Mouse (Mus musculus): ENCODE results near the gene Aldh16a1. TPM values are rescaled to one million over a fixed set of nuclear protein-coding genes. Genes with fewer than 3 reads are reported as not detected.

Aldh16a1 gene
- polyA plus RNA-seq, 1 experiment from 2014 or later: 31.4 TPM

GRCm38 (mm10) chr7:45125144-45125600, 29.2 kb downstream of the Aldh16a1 start:
- peaks cover 81% of the 10 kb centered on the region for H3K4me1 ChIP-seq (replicated peaks)
- H3K27me3 ChIP-seq: no peaks in the 10 kb centered on the region
- H3K9ac ChIP-seq: no peak overlapping the region
- peaks cover 61% of the 10 kb centered on the region for H3K36me3 ChIP-seq (replicated peaks)
- H3K9me3 ChIP-seq (replicated peaks): no peaks in the 10 kb centered on the region
- WGBS (ENCODE audit: insufficient replicate concordance): 19% methylated on average over 7 of the region's 7 CpGs
- H3K27ac ChIP-seq (replicated peaks): peak overlapping the region; percentile 87
- no peak for ATAC-seq (ENCODE audit: insufficient read depth)
- peak overlapping the region; percentile 88 for H3K4me2 ChIP-seq
- 0 out of 2 replicates have a peak overlapping the region, but pooled peaks have one; percentile 83 for H3K4me3 ChIP-seq (replicated peaks)

DNA sequence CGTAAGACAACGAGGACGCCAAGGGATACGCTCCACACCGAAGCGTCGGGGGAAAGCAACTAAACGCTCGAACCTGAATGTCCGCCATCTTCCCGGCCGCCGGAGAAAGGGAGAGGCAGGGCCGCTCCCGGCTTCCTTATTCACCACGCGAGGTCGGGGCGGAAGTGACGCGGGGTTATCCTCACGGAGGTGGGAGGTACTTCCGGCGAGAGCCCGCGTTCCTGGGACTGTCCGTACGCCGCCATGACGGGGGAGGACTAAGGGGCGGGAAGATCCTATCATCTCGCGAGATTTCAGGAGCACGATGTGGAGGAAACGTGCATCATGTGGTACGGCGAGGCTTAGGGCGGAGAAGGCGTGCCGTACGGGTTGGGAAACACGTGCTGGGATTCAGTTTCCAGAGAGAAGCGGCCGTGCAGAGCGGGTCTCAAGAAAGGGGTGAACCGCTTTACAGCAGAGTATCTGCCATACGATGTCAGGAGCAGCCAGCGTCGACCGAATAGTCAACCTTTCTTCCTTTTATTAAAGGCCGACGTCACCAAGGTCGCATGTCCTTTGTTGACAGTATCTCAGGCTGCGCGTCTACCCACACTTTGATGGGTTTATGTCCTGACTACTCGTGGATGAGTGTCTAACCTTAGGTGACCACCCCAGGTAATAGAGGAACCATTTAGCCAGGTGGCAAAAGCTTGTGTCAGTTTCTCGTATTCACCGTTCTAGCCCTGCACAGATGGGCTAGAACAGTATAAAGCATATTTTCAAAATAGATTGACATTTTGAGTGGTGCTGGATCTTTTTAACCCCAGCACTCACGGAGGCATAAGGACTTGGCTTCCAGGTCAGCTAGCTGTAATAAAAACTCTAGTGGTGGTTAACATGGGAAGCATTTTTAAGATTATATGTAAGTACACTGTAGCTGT, 29.9 kb downstream of the Aldh16a1 start, which contains the start of gene Rps11:
Gene Rps11 (minus strand): TSS at position 216 of the 920 bp plus-strand sequence.
- peaks cover 67% of the 10 kb centered on the region for H3K36me3 ChIP-seq (replicated peaks)
- peak within 1 kb of the TSS; percentile 87 for H3K27ac ChIP-seq (replicated peaks)
- H3K4me1 ChIP-seq (replicated peaks): peaks cover 81% of the 10 kb centered on the region
- H3K9me3 ChIP-seq (replicated peaks): no peaks in the 10 kb centered on the region
- peak within 1 kb of the TSS; percentile 88 for H3K4me2 ChIP-seq
- WGBS (ENCODE audit: insufficient replicate concordance): under 1% methylated on average over 59 of the region's 59 CpGs
- H3K9ac ChIP-seq: peak within 1 kb of the TSS; percentile 87
- ATAC-seq (ENCODE audit: insufficient read depth): peak; percentile 77
- H3K27me3 ChIP-seq: no peaks in the 10 kb centered on the region
- H3K4me3 ChIP-seq (replicated peaks): peak within 1 kb of the TSS; percentile 83

GRCm38 (mm10) chr7:45123186-45123570, 31.2 kb downstream of the Aldh16a1 start:
- H3K4me1 ChIP-seq (replicated peaks): peaks cover 84% of the 10 kb centered on the region
- H3K27ac ChIP-seq (replicated peaks): peak overlapping the region; percentile 82
- peak overlapping the region; percentile 88 for H3K4me2 ChIP-seq
- H3K27me3 ChIP-seq: no peaks in the 10 kb centered on the region
- WGBS (ENCODE audit: insufficient replicate concordance): 9% methylated on average over 12 of the region's 12 CpGs
- ATAC-seq (ENCODE audit: insufficient read depth): no peak
- H3K36me3 ChIP-seq (replicated peaks): peaks cover 74% of the 10 kb centered on the region
- H3K9me3 ChIP-seq (replicated peaks): no peaks in the 10 kb centered on the region
- H3K4me3 ChIP-seq (replicated peaks): peak overlapping the region; percentile 83
- peak overlapping the region; percentile 87 for H3K9ac ChIP-seq

- H3K27ac ChIP-seq (replicated peaks): peak overlapping the region; percentile 82
- H3K9me3 ChIP-seq (replicated peaks): no peaks in the 10 kb centered on the region
- peak overlapping the region; percentile 88 for H3K4me2 ChIP-seq
- peaks cover 84% of the 10 kb centered on the region for H3K4me1 ChIP-seq (replicated peaks)
- H3K36me3 ChIP-seq (replicated peaks): peaks cover 74% of the 10 kb centered on the region
- no peaks in the 10 kb centered on the region for H3K27me3 ChIP-seq
- peak overlapping the region; percentile 87 for H3K9ac ChIP-seq
- 64% methylated on average over 15 of the region's 15 CpGs for WGBS (ENCODE audit: insufficient replicate concordance)
- H3K4me3 ChIP-seq (replicated peaks): peak overlapping the region; percentile 83
- ATAC-seq (ENCODE audit: insufficient read depth): no peak
Observed at GRCm38 (mm10) chr7:45122561-45123185, 31.7 kb downstream of the Aldh16a1 start.

DNA sequence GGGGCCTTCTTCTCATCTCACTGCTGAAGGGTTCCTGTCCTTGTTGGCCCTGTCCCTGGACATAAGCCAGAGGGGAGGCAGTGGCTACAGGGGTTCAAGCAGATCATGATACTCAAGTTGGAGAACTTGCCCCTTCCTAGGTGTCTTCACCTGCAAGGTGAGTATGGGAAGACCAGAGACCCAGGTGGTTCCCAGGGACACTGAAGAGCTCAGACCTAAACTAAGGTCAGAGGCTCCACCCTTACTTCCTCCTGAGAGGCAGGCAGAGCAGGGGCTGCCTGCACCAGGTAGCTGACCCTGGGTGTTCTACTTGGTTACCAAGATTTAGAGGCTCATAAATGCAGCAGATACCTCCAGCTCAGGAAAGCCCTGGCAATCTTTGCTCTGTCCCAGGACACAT, 32.4 kb downstream of the Aldh16a1 start:
- no peak for ATAC-seq (ENCODE audit: insufficient read depth)
- Histone ChIP-seq H3K27ac (replicated peaks) (peak overlapping the region; percentile 53; the same call in 1 of the 2 replicates), H3K9ac (no peak overlapping the region), H3K36me3 (replicated peaks) (peaks cover 68% of the 10 kb centered on the region), H3K4me3 (replicated peaks) (no peak overlapping the region), H3K4me2 (peak overlapping the region; percentile 88), H3K27me3 (no peaks in the 10 kb centered on the region), H3K9me3 (replicated peaks) (no peaks in the 10 kb centered on the region), H3K4me1 (replicated peaks) (peaks cover 80% of the 10 kb centered on the region)

DNA sequence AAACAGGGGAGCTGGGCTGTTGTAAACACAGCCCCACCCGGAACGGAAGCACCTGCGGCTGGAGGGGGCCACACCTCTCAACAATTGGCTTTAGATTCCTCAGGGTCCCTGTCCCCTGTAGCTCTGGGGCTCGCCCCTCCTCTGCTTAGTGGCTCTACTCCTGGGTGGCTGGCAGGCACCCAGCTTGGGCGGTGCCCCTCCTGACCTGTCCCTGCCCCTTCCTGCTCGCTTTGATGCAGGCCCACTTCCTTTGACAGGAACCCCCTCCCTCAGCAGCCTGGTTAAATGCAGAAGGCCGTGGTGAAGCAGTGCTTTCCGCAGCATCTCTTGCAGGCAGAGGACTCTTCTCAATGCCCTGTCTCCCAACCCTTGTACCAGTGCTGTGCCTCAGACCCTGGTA, 33.0 kb downstream of the Aldh16a1 start:
- Histone ChIP-seq H3K4me2 (peak overlapping the region; percentile 88), H3K9me3 (replicated peaks) (no peaks in the 10 kb centered on the region), H3K27ac (replicated peaks) (peak overlapping the region; percentile 53; the same call in 1 of the 2 replicates), H3K4me1 (replicated peaks) (peaks cover 74% of the 10 kb centered on the region), H3K9ac (no peak overlapping the region), H3K4me3 (replicated peaks) (no peak overlapping the region), H3K36me3 (replicated peaks) (peaks cover 62% of the 10 kb centered on the region), H3K27me3 (no peaks in the 10 kb centered on the region)
- ATAC-seq (ENCODE audit: insufficient read depth): no peak
- WGBS (ENCODE audit: insufficient replicate concordance): 27% methylated on average over 8 of the region's 8 CpGs

GRCm38 (mm10) chr7:45119780-45120709, 34.3 kb downstream of the Aldh16a1 start:
- no peak for ATAC-seq (ENCODE audit: insufficient read depth)
- peaks cover 49% of the 10 kb centered on the region for H3K36me3 ChIP-seq (replicated peaks)
- no peak overlapping the region for H3K9ac ChIP-seq
- H3K4me3 ChIP-seq (replicated peaks): no peak overlapping the region
- no peak overlapping the region for H3K4me2 ChIP-seq
- peaks cover 60% of the 10 kb centered on the region for H3K4me1 ChIP-seq (replicated peaks)
- H3K27ac ChIP-seq (replicated peaks): no peak overlapping the region
- WGBS (ENCODE audit: insufficient replicate concordance): 50% methylated on average over 5 of the region's 5 CpGs
- H3K27me3 ChIP-seq: no peaks in the 10 kb centered on the region
- no peaks in the 10 kb centered on the region for H3K9me3 ChIP-seq (replicated peaks)

DNA sequence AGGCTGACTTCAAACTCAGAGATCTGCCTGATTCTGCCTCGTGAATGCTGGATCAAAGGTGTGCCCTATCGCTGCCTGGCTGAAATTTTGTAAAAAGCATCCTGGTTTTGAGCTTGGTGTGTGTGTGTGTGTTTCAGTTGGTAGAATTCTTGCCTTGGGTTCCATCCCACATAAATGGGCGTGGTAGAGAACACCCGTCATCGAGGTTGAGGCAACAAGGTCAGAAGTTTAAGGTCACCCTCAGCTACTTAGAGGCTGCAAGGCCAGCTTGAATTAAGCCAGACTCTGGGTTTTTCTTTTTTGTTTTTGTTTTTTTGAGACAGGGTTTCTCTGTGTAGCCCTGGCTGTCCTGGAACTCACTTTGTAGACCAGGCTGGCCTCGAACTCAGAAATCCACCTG, 36.0 kb downstream of the Aldh16a1 start:
- Histone ChIP-seq H3K36me3 (replicated peaks) (peaks cover 45% of the 10 kb centered on the region), H3K4me3 (replicated peaks) (no peak overlapping the region), H3K27me3 (no peaks in the 10 kb centered on the region), H3K4me2 (no peak overlapping the region), H3K9me3 (replicated peaks) (no peaks in the 10 kb centered on the region), H3K9ac (no peak overlapping the region), H3K27ac (replicated peaks) (no peak overlapping the region), H3K4me1 (replicated peaks) (peaks cover 58% of the 10 kb centered on the region)
- 62% methylated on average over 6 of the region's 6 CpGs for WGBS (ENCODE audit: insufficient replicate concordance)
- ATAC-seq (ENCODE audit: insufficient read depth): no peak

DNA sequence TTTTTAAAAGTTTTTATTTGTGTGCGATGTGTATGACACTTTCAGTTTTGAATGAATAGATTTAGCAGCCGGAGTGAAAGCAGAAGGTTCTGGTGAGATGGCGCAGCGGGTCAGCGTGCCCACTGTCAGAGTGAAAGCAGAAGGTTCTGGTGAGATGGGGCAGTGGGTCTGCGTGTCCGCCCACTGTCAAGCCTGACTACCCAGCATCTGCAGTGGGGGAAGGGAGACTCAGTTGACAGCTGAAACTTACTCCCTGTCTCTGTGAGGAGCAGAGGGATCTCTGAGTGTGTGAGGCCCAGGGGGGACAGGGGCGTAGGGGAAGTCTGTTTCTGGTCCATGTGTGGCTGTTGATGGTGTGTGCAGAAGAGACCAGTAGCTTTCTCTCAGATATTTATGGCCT, 36.8 kb downstream of the Aldh16a1 start:
- peaks cover 57% of the 10 kb centered on the region for H3K4me1 ChIP-seq (replicated peaks)
- no peak for ATAC-seq (ENCODE audit: insufficient read depth)
- no peak overlapping the region for H3K9ac ChIP-seq
- peaks cover 37% of the 10 kb centered on the region for H3K36me3 ChIP-seq (replicated peaks)
- H3K4me3 ChIP-seq (replicated peaks): no peak overlapping the region
- H3K27ac ChIP-seq (replicated peaks): no peak overlapping the region
- H3K4me2 ChIP-seq: no peak overlapping the region
- H3K9me3 ChIP-seq (replicated peaks): no peaks in the 10 kb centered on the region
- H3K27me3 ChIP-seq: no peaks in the 10 kb centered on the region
- WGBS (ENCODE audit: insufficient replicate concordance): 67% methylated on average over 8 of the region's 8 CpGs

- no peak overlapping the region for H3K9ac ChIP-seq
- no peaks in the 10 kb centered on the region for H3K36me3 ChIP-seq (replicated peaks)
- no peaks in the 10 kb centered on the region for H3K9me3 ChIP-seq (replicated peaks)
- 17% methylated on average over 2 of the region's 2 CpGs for WGBS (ENCODE audit: insufficient replicate concordance)
- no peaks in the 10 kb centered on the region for H3K27me3 ChIP-seq
- H3K27ac ChIP-seq (replicated peaks): no peak overlapping the region
- peaks cover 29% of the 10 kb centered on the region for H3K4me1 ChIP-seq (replicated peaks)
- H3K4me2 ChIP-seq: no peak overlapping the region
- peak; percentile 18; the same call in 1 of the 2 replicates for ATAC-seq (ENCODE audit: insufficient read depth)
- no peak overlapping the region for H3K4me3 ChIP-seq (replicated peaks)
Observed at GRCm38 (mm10) chr7:45113476-45113875, 40.9 kb downstream of the Aldh16a1 start.
